Mouse (Mus musculus) cortical plate, adult 2 months (tissue): ENCODE data around the gene Isg20l2.

ENCODE experiments used
- CTCF ChIP-seq: fragments of 200-500 bp; IDR thresholded peaks from 2 replicates; pipeline ENCODE4 v1.5.1; 2011; ENCODE audit warnings: mild to moderate bottlenecking, control low read depth, low read length; ENCODE audit not compliant: insufficient read depth; ENCODE audit errors: extremely low read depth
- POLR2A ChIP-seq: fragments of 200-500 bp; IDR thresholded peaks from 2 replicates; pipeline ENCODE4 v1.6.1; 2011; ENCODE audit warnings: mild to moderate bottlenecking, low read length, control low read depth; ENCODE audit not compliant: insufficient read depth; ENCODE audit errors: extremely low read depth

GRCm38 (mm10) chr3:87924996-87925395, 5.1 kb upstream of the Isg20l2 start:
- TF ChIP-seq CTCF (no peak), POLR2A (no peak)
